Comparison of ENCODE assay signal across 13 mouse cellular contexts in genomic region chr6:43242061-43242460, GRCm38 (mm10). TPM values are rescaled to one million over a fixed set of nuclear protein-coding genes. Genes with fewer than 3 reads are reported as not detected.
DNase-seq lines count a peak whose midpoint lies in the region; ATAC-seq and TF ChIP-seq lines count a peak whose summit lies in the region.
"Had no signal": no experiment of that assay in that cellular context is flagged by ENCODE, and none has a peak within 500 bp of the region (broad histone marks: within the 10 kb centered on the region; RNA-seq: fewer than 3 reads in every experiment).

No protein-coding gene starts in this region.

- H3K9me3 ChIP-seq in heart, postnatal 0 days (replicated peaks; ENCODE audit: control insufficient read depth, low read length): no peaks in the 10 kb centered on the region
- no peaks in the 10 kb centered on the region for H3K9me3 ChIP-seq in midbrain, embryonic 12.5 days
- no peaks in the 10 kb centered on the region for H3K9me3 ChIP-seq in midbrain, embryonic 13.5 days
- H3K9me3 ChIP-seq: embryonic facial prominence, embryonic 12.5 days; limb, embryonic 13.5 days; neural tube, embryonic 12.5 days; stomach, embryonic 15.5 days had no signal

- H3K27ac ChIP-seq in heart, postnatal 0 days (ENCODE audit: low read depth): no peak overlapping the region
- H3K27ac ChIP-seq in midbrain, embryonic 12.5 days (replicated peaks): no peak overlapping the region
- H3K27ac ChIP-seq in midbrain, embryonic 13.5 days: no peak overlapping the region
- H3K27ac ChIP-seq: embryonic facial prominence, embryonic 12.5 days; limb, embryonic 13.5 days; neural tube, embryonic 12.5 days; stomach, embryonic 15.5 days had no signal

- no peak for DNase-seq in heart, postnatal 0 days (ENCODE audit: low spot score)
- DNase-seq in heart, postnatal 36 days: no peak
- peak; percentile 57 for DNase-seq in embryo, embryonic 10 days (ENCODE audit: low spot score)
- DNase-seq in retina, postnatal 1 day: peak; percentile 48
- no peak for DNase-seq in layer of hippocampus, adult 9-11 months
- no peak for DNase-seq in adrenal gland, postnatal 4 days (ENCODE audit: low spot score in 2 of 2)

- TF ChIP-seq EP300 in heart, postnatal 0 days (IDR thresholded peaks at IDR 0.05; ENCODE audit: low read depth): no peak

- ATAC-seq in heart, postnatal 0 days (ENCODE audit: insufficient read depth, low read depth): no peak
- ATAC-seq in midbrain, embryonic 12.5 days (ENCODE audit: low FRiP score, low read depth): peak; percentile 62; the same call in 1 of the 2 replicates
- ATAC-seq in midbrain, embryonic 13.5 days: no peak

- no peaks in the 10 kb centered on the region for H3K4me1 ChIP-seq in heart, postnatal 0 days (ENCODE audit: control insufficient read depth, insufficient read depth)
- H3K4me1 ChIP-seq in midbrain, embryonic 12.5 days: no peaks in the 10 kb centered on the region
- no peaks in the 10 kb centered on the region for H3K4me1 ChIP-seq in midbrain, embryonic 13.5 days (replicated peaks)
- H3K4me1 ChIP-seq: embryonic facial prominence, embryonic 12.5 days; limb, embryonic 13.5 days; neural tube, embryonic 12.5 days; stomach, embryonic 15.5 days had no signal

- H3K4me2 ChIP-seq in heart, postnatal 0 days (ENCODE audit: low read depth, low read length): no peak overlapping the region
- H3K4me2 ChIP-seq in midbrain, embryonic 12.5 days (replicated peaks): no peak overlapping the region
- no peak overlapping the region for H3K4me2 ChIP-seq in midbrain, embryonic 13.5 days (replicated peaks)
- H3K4me2 ChIP-seq: embryonic facial prominence, embryonic 12.5 days; limb, embryonic 13.5 days; neural tube, embryonic 12.5 days; stomach, embryonic 15.5 days had no signal

- no peaks in the 10 kb centered on the region for H3K36me3 ChIP-seq in heart, postnatal 0 days (replicated peaks; ENCODE audit: control insufficient read depth, insufficient read depth, low read length)
- H3K36me3 ChIP-seq in midbrain, embryonic 12.5 days: no peaks in the 10 kb centered on the region
- H3K36me3 ChIP-seq in midbrain, embryonic 13.5 days: no peaks in the 10 kb centered on the region
- H3K36me3 ChIP-seq: embryonic facial prominence, embryonic 12.5 days; limb, embryonic 13.5 days; neural tube, embryonic 12.5 days; stomach, embryonic 15.5 days had no signal

- intact Hi-C loops in heart, postnatal 36 days (cut with DNase I): no loop called here

- H3K9ac ChIP-seq in heart, postnatal 0 days (replicated peaks; ENCODE audit: low read depth, low read length): no peak overlapping the region
- H3K9ac ChIP-seq in midbrain, embryonic 12.5 days (replicated peaks): no peak overlapping the region
- H3K9ac ChIP-seq in midbrain, embryonic 13.5 days (replicated peaks): no peak overlapping the region
- H3K9ac ChIP-seq: embryonic facial prominence, embryonic 12.5 days; limb, embryonic 13.5 days; neural tube, embryonic 12.5 days; stomach, embryonic 15.5 days had no signal

- no peaks in the 10 kb centered on the region for H3K27me3 ChIP-seq in heart, postnatal 0 days (ENCODE audit: control insufficient read depth, insufficient read depth, low read length)
- H3K27me3 ChIP-seq in midbrain, embryonic 12.5 days: no peaks in the 10 kb centered on the region
- H3K27me3 ChIP-seq in midbrain, embryonic 13.5 days: no peaks in the 10 kb centered on the region
- H3K27me3 ChIP-seq: embryonic facial prominence, embryonic 12.5 days; limb, embryonic 13.5 days; neural tube, embryonic 12.5 days; stomach, embryonic 15.5 days had no signal

- peak; percentile 38 for TF ChIP-seq CTCF in heart, postnatal 0 days (IDR thresholded peaks at IDR 0.05; ENCODE audit: low read depth)

- no peak overlapping the region for H3K4me3 ChIP-seq in heart, postnatal 0 days (ENCODE audit: low read depth, low read length)
- no peak overlapping the region for H3K4me3 ChIP-seq in midbrain, embryonic 12.5 days
- no peak overlapping the region for H3K4me3 ChIP-seq in midbrain, embryonic 13.5 days (replicated peaks)
- H3K4me3 ChIP-seq: embryonic facial prominence, embryonic 12.5 days; limb, embryonic 13.5 days; neural tube, embryonic 12.5 days; stomach, embryonic 15.5 days had no signal

- WGBS in heart, postnatal 0 days: 10% methylated on average over 4 of the region's 4 CpGs
- WGBS in midbrain, embryonic 12.5 days: 15% methylated on average over 4 of the region's 4 CpGs
- 17% methylated on average over 4 of the region's 4 CpGs for WGBS in midbrain, embryonic 13.5 days

RNA-seq across cellular contexts. Expression of gene Olfr47, which starts 10.7 kb away (rescaled TPM):
- not detected in 2 replicates for total RNA-seq in heart, postnatal 0 days (2014; rRNA removed; ENCODE audit: low replicate concordance)
- not detected in 2 replicates for polyA plus RNA-seq in heart, postnatal 0 days (2015; fragmentation: Nextera tagmentation; extraction: Ambion mirVana)
- total RNA-seq in heart, postnatal 36 days (2021): not detected
- polyA plus RNA-seq in midbrain, embryonic 12.5 days (2016; fragmentation: Nextera tagmentation; extraction: Ambion mirVana): not detected in 2 replicates
- not detected in 2 replicates for polyA plus RNA-seq in midbrain, embryonic 13.5 days (2015; fragmentation: Nextera tagmentation; extraction: Ambion mirVana)
- total RNA-seq in adrenal gland, postnatal 4 days (2021): not detected
- polyA plus RNA-seq: embryonic facial prominence, embryonic 12.5 days; heart, embryonic 14.5 days; limb, embryonic 13.5 days; neural tube, embryonic 12.5 days; stomach, embryonic 15.5 days had no signal

RNA-seq across cellular contexts. Expression of gene Arhgef5, which starts 23.3 kb away (rescaled TPM):
- total RNA-seq in heart, postnatal 0 days (2014; rRNA removed; ENCODE audit: low replicate concordance): 9.1 and 13.7 TPM in 2 replicates
- polyA plus RNA-seq in heart, postnatal 0 days (2015; fragmentation: Nextera tagmentation; extraction: Ambion mirVana): 3.6 and 5.1 TPM in 2 replicates
- total RNA-seq in heart, postnatal 36 days (2021): 10 to 100 TPM; 14.0 to 14.1 TPM
- polyA plus RNA-seq in midbrain, embryonic 12.5 days (2016; fragmentation: Nextera tagmentation; extraction: Ambion mirVana): 2.8 and 3.2 TPM in 2 replicates
- 1.8 and 2.0 TPM in 2 replicates for polyA plus RNA-seq in midbrain, embryonic 13.5 days (2015; fragmentation: Nextera tagmentation; extraction: Ambion mirVana)
- total RNA-seq in adrenal gland, postnatal 4 days (2021): 10 to 100 TPM; 17.1 to 22.2 TPM

RNA-seq across cellular contexts. Expression of gene Olfr434, which starts 29.2 kb away (rescaled TPM):
- total RNA-seq in heart, postnatal 0 days (2014; rRNA removed; ENCODE audit: low replicate concordance): not detected in 2 replicates
- not detected in 2 replicates for polyA plus RNA-seq in heart, postnatal 0 days (2015; fragmentation: Nextera tagmentation; extraction: Ambion mirVana)
- not detected for total RNA-seq in heart, postnatal 36 days (2021)
- polyA plus RNA-seq in midbrain, embryonic 12.5 days (2016; fragmentation: Nextera tagmentation; extraction: Ambion mirVana): not detected in 2 replicates
- not detected in 2 replicates for polyA plus RNA-seq in midbrain, embryonic 13.5 days (2015; fragmentation: Nextera tagmentation; extraction: Ambion mirVana)
- total RNA-seq in adrenal gland, postnatal 4 days (2021): not detected
- polyA plus RNA-seq: embryonic facial prominence, embryonic 12.5 days; heart, embryonic 14.5 days; limb, embryonic 13.5 days; neural tube, embryonic 12.5 days; stomach, embryonic 15.5 days had no signal

RNA-seq across cellular contexts. Expression of gene Olfr435, which starts 45.1 kb away (rescaled TPM):
- total RNA-seq in heart, postnatal 0 days (2014; rRNA removed; ENCODE audit: low replicate concordance): not detected in 2 replicates
- polyA plus RNA-seq in heart, postnatal 0 days (2015; fragmentation: Nextera tagmentation; extraction: Ambion mirVana): not detected in 2 replicates
- total RNA-seq in heart, postnatal 36 days (2021): not detected
- polyA plus RNA-seq in midbrain, embryonic 12.5 days (2016; fragmentation: Nextera tagmentation; extraction: Ambion mirVana): not detected in 2 replicates
- not detected in 2 replicates for polyA plus RNA-seq in midbrain, embryonic 13.5 days (2015; fragmentation: Nextera tagmentation; extraction: Ambion mirVana)
- total RNA-seq in adrenal gland, postnatal 4 days (2021): not detected
- polyA plus RNA-seq: embryonic facial prominence, embryonic 12.5 days; heart, embryonic 14.5 days; limb, embryonic 13.5 days; neural tube, embryonic 12.5 days; stomach, embryonic 15.5 days had no signal

Comparison
In these comparisons a context has a peak if more than half of its experiments do, and no peak if none do; other contexts are left out.
1. DNase-seq: peak in embryo, embryonic 10 days (single experiment) and retina, postnatal 1 day (single experiment); none in heart, postnatal 0 days (single experiment), heart, postnatal 36 days (0 of 2), layer of hippocampus, adult 9-11 months (single experiment) and adrenal gland, postnatal 4 days (0 of 2).